Mouse (Mus musculus) layer of hippocampus, adult 2 months (tissue): ENCODE data around the gene Gprc5b. TPM values are rescaled to one million over a fixed set of nuclear protein-coding genes. Genes with fewer than 3 reads are reported as not detected.

Experiments
- DNase-seq, 2 experiments: peaks; one replicate each; pipeline ENCODE4 v3.0.0; 2022; ENCODE audit warnings: low spot score in 2 of 2
- H3K27ac ChIP-seq: fragments of 200-600 bp; 2 replicates; pipeline ENCODE4 v1.8.1; 2022
- H3K4me3 ChIP-seq: fragments of 200-600 bp; 2 replicates; pipeline ENCODE4 v1.8.1; 2022; ENCODE audit warnings: mild to moderate bottlenecking
- CTCF ChIP-seq: fragments of 200-600 bp; conservative IDR thresholded peaks from 2 replicates; pipeline ENCODE4 v1.8.1; 2022; ENCODE audit warnings: antibody characterized with exemption, mild to moderate bottlenecking, moderate library complexity
- total RNA-seq, 2 experiments: library from RNA; stranded (reverse); gene quantifications; 2 replicates each; pipeline ENCODE4 v1.2.3; 2021

Gprc5b gene
- total RNA-seq, 2 experiments from 2014 or later, result 124 to 134 TPM

DNA sequence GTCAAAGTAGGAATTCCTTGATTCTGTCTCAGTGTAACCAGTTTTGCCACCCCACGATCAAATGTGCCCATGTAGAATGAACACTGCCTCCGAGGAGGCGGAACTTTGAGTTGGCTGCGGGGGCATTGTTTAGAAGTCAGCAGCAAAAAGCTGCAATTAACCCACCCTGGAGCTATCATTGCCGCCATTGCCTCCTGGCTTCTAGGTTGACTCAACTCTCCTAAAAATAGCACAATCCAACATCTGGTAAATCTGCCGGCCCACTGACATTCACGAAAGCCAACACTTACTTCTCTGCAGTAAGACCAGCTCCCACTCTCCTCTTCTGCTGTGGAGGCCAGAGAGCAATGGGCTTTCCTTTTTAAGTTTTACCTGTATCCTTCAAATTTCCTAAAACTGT is 35.8 kb downstream of the Gprc5b start:
- Histone ChIP-seq H3K4me3 (no peak overlapping the region), H3K27ac (no peak overlapping the region)
- no peak for TF ChIP-seq CTCF
- DNase-seq, result no peak

DNA sequence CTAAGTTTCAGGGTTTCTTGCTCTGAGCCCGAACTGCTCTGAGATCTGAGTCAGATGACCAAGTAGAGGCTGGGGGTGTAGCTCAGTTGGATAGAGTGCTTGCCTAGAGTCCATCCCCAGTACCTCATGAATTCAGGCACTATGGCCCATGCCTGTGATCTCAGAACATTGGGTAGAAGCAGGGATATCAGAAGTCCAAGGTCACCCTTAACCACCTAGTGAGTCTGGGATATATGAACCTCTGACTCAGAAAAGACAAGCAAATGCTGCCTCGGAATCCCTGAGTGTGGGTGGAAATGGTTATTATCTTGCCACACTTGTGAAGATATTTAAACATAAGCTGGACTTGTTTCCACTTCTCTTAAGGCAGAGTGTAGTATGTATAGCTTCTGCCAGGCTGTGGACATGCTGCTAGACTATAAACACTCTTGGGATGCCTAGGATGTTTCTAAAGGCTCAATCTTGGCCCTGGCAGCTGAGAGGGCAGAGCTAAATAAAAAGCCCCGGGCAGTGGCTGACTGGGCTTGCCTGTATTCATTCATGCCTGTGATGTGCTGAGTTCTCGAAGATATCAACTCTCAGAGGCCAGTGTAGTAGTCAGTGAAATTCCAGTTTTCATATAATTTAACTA is 38.3 kb downstream of the Gprc5b start:
- Histone ChIP-seq H3K4me3 (no peak overlapping the region), H3K27ac (no peak overlapping the region)
- no peak for TF ChIP-seq CTCF
- DNase-seq, result no peak

DNA sequence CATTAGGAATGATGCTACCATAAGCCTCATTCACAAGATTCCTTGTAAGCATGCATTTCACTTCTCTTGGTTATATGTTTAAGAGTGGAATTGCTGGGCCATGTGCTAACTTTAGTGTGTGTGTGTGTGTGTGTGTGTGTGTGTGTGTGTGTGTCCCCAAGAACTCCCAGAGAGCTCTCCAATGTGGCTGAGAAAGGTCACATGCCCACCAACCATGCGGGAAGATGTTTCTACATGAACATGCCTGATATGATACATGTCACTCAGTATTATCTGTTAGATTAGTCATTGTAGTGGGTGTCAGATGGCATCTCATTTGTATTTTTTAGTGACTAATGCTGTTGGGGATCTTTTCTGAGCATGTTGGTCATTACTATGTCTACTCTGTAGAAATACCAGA is 40.0 kb downstream of the Gprc5b start:
- Histone ChIP-seq H3K4me3 (no peak overlapping the region), H3K27ac (no peak overlapping the region)
- TF ChIP-seq CTCF, result no peak
- no peak for DNase-seq

DNA sequence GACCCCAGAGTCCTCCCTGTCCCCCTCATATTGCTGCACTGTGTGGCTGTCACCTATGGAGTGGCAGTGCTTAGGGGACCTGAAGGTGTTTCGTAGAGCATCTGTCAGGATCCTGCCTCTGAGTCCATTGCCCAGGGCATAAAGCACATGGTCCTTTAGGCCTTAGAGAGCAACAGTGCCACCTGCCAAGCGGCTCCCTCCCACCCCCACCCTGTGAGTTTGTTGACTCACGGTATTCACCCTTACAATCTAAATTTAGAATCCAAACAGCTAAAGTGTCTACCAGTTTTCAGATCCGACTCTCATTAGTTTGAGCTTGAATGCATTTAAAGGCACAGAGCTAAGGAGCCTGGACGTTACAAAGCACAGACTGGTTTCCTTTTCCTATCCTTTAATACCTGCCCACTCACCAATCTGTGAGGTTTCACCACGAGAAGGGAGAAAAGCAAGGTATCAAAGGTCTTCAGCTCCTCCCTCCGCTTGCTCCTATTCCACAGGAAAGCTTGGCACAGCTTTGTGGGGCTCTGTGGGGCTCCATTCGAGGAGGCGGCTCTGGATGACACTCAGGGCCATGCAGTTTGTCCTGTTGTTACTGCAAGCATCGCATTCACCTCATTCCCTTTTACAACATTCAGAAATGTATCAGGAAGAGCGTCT is 41.3 kb downstream of the Gprc5b start:
- H3K4me3 ChIP-seq, result no peak overlapping the region
- no peak for TF ChIP-seq CTCF
- DNase-seq, result no peak
- H3K27ac ChIP-seq, result peak overlapping the region; percentile 14

DNA sequence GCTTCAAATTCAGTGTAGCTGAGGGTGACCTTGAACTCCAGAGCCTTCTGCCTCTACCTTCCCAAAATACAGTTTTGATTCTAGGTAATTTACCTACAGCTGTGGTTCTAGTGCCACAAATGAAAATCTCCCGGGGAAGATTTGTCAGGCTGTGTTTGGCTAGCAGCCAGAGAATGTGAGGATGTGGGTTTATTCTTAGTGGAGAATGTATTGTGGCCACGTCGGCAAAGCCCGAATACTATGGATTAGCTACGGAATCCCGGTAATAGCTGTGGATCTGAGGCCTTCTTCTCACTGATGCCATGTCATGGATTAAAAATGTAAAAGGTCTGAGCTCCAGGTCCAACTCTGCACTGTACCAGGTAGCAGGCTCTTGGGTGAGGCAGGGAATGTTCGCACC is 45.3 kb downstream of the Gprc5b start:
- TF ChIP-seq CTCF, result no peak
- Histone ChIP-seq H3K27ac (no peak overlapping the region), H3K4me3 (no peak overlapping the region)
- no peak for DNase-seq

DNA sequence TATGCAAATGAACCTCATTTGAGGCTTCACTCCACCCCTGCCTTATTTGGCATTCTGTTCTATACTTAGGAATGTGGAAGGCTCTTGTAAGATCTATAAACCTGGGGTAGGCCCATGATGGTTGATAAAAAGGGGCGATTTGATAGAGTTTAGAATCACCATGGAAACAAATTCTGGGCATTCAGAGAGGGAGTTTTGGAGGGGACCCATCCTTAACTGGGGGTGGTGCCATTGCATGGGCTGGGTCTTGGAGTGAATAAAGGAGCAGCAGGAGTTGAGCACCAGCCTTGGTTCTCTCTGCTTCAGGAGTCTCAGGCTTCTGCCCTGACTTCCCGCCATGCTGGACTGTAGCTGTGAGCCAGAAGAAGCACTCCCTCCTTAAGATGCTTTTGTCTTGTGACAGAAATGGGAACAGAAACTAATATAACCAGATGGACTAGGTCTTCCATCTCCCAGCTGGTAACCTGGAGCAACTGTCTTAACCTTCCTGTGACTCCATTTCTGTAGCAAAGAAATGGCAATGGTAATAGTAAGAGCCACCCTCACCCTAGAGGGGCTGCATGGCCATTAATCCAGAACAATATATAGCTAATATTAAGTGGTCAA is 46.2 kb downstream of the Gprc5b start:
- DNase-seq, result no peak
- TF ChIP-seq CTCF, result no peak
- Histone ChIP-seq H3K27ac (peak overlapping the region; percentile 55; the same call in 1 of the 2 replicates), H3K4me3 (no peak overlapping the region)

DNA sequence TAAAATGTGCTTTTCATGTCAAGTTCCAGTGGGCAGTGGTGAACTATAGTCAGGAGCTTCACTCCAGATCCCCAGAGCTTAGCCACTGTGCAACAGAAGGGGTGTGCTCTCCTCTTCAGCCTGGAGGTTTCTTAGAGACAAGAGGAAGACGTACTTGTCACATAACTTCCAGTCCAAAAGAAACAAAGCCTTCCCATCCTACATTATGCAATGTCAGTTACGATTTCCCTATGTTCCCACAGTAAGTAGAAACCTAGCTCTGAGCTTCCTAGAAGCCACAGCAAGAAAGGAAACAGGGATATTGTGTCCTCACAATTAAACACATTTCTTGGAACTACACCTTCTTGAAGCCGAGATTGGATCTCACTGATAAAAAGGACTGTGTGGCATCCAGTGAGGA is 47.8 kb downstream of the Gprc5b start:
- H3K27ac ChIP-seq, result no peak overlapping the region
- DNase-seq, result no peak
- no peak overlapping the region for H3K4me3 ChIP-seq
- TF ChIP-seq CTCF, result no peak

DNA sequence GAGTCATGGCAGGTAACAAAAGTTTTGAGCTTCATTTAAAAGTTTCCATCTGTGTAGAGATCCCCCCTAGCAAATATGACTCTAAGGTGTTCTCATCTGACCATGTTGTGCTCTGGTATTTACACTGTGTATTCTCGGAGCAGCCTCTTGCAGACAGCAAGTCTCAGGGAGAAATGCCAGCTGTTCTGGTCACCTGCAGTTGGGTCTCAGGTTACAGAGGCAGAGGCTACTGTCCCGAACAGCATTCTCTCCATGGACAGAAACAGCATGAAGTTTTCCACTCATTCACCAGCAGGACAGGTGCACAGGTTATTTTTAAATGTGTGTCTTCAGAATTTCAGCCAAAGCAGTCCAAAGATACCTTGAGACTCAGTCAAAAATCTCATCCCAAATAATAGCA is 50.1 kb downstream of the Gprc5b start:
- no peak overlapping the region for H3K27ac ChIP-seq
- no peak overlapping the region for H3K4me3 ChIP-seq
- DNase-seq, result no peak
- TF ChIP-seq CTCF, result no peak

DNA sequence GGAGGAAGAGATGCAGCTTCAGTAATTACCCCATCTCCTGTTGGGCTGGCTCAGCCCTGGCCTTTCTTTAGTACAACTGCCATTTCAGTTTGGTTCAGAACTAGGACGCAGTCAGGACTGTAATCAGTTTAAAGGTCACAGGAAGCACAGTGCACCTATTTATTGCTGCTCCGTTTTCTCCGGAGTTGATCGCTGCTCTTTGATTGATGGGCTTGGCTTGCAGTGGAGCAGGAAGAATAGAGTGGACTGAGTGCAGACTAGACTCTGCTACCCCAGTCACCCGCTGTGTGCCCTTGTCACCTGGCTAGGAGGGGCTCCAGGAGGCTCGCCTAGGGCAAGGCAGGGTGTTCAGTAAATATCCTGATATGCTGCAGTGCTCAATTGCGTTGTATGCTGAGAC is 51.8 kb downstream of the Gprc5b start:
- Histone ChIP-seq H3K4me3 (no peak overlapping the region), H3K27ac (peak overlapping the region; percentile 69)
- no peak for DNase-seq
- TF ChIP-seq CTCF, result no peak

DNA sequence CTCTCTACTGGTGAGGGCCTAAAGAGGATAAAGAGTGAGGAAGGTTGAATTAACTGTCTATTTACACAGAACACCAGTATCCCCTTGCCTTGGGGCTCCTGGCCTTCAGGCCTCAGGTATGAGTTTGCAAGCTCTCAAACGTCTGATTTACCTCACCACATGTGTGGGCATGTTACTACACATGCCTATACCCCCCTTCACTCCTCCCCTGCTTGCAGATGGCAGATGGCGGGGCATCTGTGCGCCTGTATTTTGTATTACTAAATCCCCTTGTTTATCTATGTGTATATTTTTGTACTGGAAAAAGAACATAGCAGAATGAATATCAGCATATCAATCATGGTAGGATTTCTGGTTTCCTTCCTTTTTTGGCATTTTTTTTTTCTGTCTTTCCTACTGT is 52.7 kb downstream of the Gprc5b start:
- DNase-seq, result peak; percentile 71 to 77
- Histone ChIP-seq H3K4me3 (no peak overlapping the region), H3K27ac (peak overlapping the region; percentile 84)
- no peak for TF ChIP-seq CTCF

DNA sequence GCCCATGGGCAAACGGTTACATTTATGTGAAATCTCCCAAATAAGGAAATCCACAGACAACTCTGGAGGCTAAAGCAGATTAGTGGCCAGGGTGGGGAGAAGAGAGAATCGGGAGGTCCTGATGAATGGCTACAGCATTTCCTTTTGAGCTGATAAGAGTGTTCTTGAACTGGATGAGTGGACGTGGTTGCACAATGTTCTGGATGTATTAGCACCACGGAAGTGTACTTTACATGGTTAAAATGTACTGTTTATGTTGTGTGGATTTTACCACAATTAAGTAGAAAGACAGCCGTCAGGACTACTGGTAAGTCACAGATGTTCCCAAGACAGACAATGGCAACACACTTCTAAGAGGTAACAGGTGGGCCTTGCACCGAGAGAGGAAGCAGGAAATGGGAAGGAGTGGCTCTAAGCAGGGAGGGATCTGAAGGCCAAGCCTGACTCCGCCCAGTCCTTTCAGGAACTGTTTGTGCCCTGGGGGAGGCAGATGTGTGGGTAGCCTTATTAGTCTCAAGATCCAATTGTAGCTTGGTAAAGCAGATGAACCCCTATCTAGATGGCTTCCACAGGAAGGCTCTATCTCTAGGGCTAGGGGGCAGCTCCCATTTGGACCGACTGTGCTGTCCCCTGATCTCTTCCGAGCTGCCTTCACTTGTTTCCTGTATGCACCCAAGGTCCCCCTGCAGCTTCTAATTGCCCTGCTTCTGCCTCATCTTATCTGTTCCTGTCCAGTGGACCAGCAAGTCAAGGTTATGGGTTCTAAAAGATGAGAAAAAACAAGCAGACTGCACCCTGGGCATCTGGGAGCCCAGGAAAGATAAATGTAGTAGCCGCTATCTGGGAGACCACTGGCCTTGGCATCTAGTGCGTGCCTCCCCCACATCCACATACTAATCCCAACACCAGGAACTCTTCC is 57.3 kb downstream of the Gprc5b start:
- no peak for DNase-seq
- H3K4me3 ChIP-seq, result no peak overlapping the region
- no peak for TF ChIP-seq CTCF
- peak overlapping the region; percentile 54 for H3K27ac ChIP-seq

DNA sequence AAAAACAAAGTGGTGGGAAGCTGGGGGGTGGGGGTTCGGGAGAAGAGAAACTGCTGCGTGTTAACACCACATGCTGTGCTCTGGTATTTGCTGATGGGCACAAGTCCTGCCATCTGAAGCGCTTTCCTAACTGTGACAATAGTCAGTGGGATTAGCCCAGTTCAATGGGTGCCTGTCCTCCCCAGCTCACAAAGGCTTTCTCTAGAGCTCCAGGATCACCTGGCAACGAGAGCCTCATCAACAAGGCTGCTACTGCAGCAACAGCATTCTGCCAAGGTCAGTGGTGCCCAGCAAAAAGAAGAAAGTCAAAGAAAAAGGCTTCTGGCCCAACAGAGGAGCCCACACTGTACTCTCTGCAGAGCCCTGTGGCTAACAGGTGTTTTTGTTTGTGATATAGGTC is 58.2 kb downstream of the Gprc5b start:
- no peak for DNase-seq
- no peak for TF ChIP-seq CTCF
- Histone ChIP-seq H3K4me3 (no peak overlapping the region), H3K27ac (peak overlapping the region; percentile 54)

DNA sequence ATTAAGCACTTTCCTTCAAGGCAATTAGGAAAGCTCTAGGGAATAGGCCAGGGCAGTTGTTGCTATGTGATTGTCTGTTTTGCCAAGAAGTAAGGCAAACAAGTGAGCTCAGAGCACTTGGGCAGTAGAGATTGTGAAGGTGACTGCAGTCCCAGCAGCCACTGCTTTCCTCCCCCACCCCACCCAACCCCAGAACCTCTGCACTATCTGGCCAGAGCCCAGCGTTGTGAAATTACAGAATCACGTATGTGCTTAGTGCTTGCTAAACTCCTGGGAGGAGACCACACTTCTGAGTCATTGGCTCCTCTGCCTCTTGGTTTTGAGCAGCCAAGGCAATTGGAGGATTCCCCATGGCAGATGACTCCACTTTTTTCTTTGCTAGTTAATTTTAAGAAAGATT is 59.7 kb downstream of the Gprc5b start:
- DNase-seq, result no peak
- H3K27ac ChIP-seq, result peak overlapping the region; percentile 14; the same call in 1 of the 2 replicates
- no peak overlapping the region for H3K4me3 ChIP-seq
- no peak for TF ChIP-seq CTCF
